Comparison of ENCODE assay signal across 37 mouse cellular contexts in the genomic region with DNA sequence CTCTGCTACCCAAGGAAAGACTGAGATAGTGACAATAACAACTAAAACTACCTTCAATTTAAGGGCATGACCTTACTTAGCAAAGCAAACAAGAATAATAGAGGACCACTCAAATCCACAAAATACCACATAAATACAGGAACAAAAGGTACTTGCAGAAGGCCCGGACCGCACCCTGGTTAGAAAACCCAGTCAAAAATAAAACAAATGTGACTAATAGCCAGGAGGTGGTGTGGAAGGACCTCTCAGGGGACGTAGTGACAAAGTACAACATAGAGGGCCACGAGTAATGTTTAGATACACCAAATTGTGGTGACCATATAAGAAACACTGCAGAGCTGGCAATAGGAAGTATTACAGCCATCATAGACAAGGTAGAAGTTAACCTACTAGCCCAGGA. TPM values are rescaled to one million over a fixed set of nuclear protein-coding genes. Genes with fewer than 3 reads are reported as not detected.
"Had no signal": no experiment of that assay in that cellular context is flagged by ENCODE, and none has a peak within 500 bp of the region (broad histone marks: within the 10 kb centered on the region; RNA-seq: fewer than 3 reads in every experiment).

No protein-coding gene starts in this region.

- DNase-seq: gastrocnemius, postnatal 14 days; gastrocnemius, postnatal 36 days; heart, adult 11 months; heart, adult 2 months; heart, postnatal 14 days; heart, postnatal 36 days; kidney, adult 18-20 months; kidney, adult 8-10 months; kidney, postnatal 10 days; kidney, postnatal 25 days; kidney, postnatal 4 days had no signal

- H3K4me2 ChIP-seq: heart, embryonic 11.5 days; heart, embryonic 13.5 days; heart, embryonic 15.5 days; hindbrain, embryonic 13.5 days; hindbrain, embryonic 15.5 days; intestine, embryonic 15.5 days; limb, embryonic 12.5 days had no signal

- H3K27me3 ChIP-seq: heart, embryonic 13.5 days; heart, embryonic 15.5 days; hindbrain, embryonic 13.5 days; hindbrain, embryonic 15.5 days; intestine, embryonic 15.5 days; limb, embryonic 12.5 days had no signal

- H3K27ac ChIP-seq: heart, adult 2 months; heart, embryonic 13.5 days; heart, embryonic 15.5 days; hindbrain, embryonic 13.5 days; hindbrain, embryonic 15.5 days; intestine, embryonic 15.5 days; layer of hippocampus, adult 2 months; left cerebral cortex, adult 2 months; limb, embryonic 10.5 days; limb, embryonic 12.5 days had no signal

- H3K9ac ChIP-seq: heart, embryonic 13.5 days; heart, embryonic 15.5 days; hindbrain, embryonic 13.5 days; hindbrain, embryonic 15.5 days; intestine, embryonic 15.5 days; limb, embryonic 12.5 days had no signal

- ATAC-seq: forebrain, embryonic 16.5 days; inflammation-experienced regulatory T-cells, adult 6 months; intestine, embryonic 15.5 days; intestine, postnatal 0 days had no signal

- H3K4me1 ChIP-seq: heart, embryonic 13.5 days; heart, embryonic 15.5 days; hindbrain, embryonic 13.5 days; hindbrain, embryonic 15.5 days; intestine, embryonic 15.5 days; limb, embryonic 10.5 days; limb, embryonic 12.5 days had no signal

- H3K4me3 ChIP-seq: heart, adult 2 months; heart, embryonic 13.5 days; heart, embryonic 15.5 days; hindbrain, embryonic 13.5 days; hindbrain, embryonic 15.5 days; intestine, embryonic 15.5 days; layer of hippocampus, adult 2 months; left cerebral cortex, adult 2 months; limb, embryonic 10.5 days; limb, embryonic 12.5 days had no signal

- H3K9me3 ChIP-seq: heart, embryonic 13.5 days; heart, embryonic 15.5 days; hindbrain, embryonic 13.5 days; hindbrain, embryonic 15.5 days; intestine, embryonic 15.5 days; limb, embryonic 10.5 days; limb, embryonic 12.5 days had no signal

- H3K36me3 ChIP-seq: heart, embryonic 13.5 days; heart, embryonic 15.5 days; hindbrain, embryonic 13.5 days; hindbrain, embryonic 15.5 days; intestine, embryonic 15.5 days; limb, embryonic 10.5 days; limb, embryonic 12.5 days had no signal

RNA-seq across cellular contexts. Expression of a gene that starts 23.5 kb away (rescaled TPM):
- total RNA-seq: gastrocnemius, adult 8-10 months; gastrocnemius, postnatal 14 days; gastrocnemius, postnatal 36 days; heart, adult 2 months; heart, postnatal 14 days; heart, postnatal 36 days; hematopoietic stem cell, adult 5-6 weeks; layer of hippocampus, adult 2 months; layer of hippocampus, postnatal 10 days; layer of hippocampus, postnatal 25 days; left cerebral cortex, adult 2 months; left cerebral cortex, postnatal 14 days; left cerebral cortex, postnatal 36 days had no signal
- polyA plus RNA-seq: forebrain, embryonic 16.5 days; frontal cortex, adult 2 months; gonadal fat pad, adult 2 months; heart, adult 2 months; heart, embryonic 11.5 days; heart, embryonic 13.5 days; heart, embryonic 15.5 days; hindbrain, embryonic 11.5 days; hindbrain, embryonic 13.5 days; hindbrain, embryonic 15.5 days; inflammation-experienced regulatory T-cells, adult 6 months; intestine, embryonic 15.5 days; intestine, postnatal 0 days; kidney, embryonic 14.5 days; kidney, embryonic 16.5 days; limb, embryonic 10.5 days; limb, embryonic 12.5 days; limb, embryonic 14.5 days had no signal

RNA-seq across cellular contexts. Expression of a gene that starts 34.8 kb away (rescaled TPM):
- total RNA-seq: gastrocnemius, adult 8-10 months; gastrocnemius, postnatal 14 days; gastrocnemius, postnatal 36 days; heart, adult 2 months; heart, postnatal 14 days; heart, postnatal 36 days; hematopoietic stem cell, adult 5-6 weeks; layer of hippocampus, adult 2 months; layer of hippocampus, postnatal 10 days; layer of hippocampus, postnatal 25 days; left cerebral cortex, adult 2 months; left cerebral cortex, postnatal 14 days; left cerebral cortex, postnatal 36 days had no signal
- polyA plus RNA-seq: frontal cortex, adult 2 months; heart, adult 2 months; heart, embryonic 11.5 days; heart, embryonic 13.5 days; heart, embryonic 15.5 days; heart, postnatal 0 days; inflammation-experienced regulatory T-cells, adult 6 months; intestine, embryonic 15.5 days; intestine, postnatal 0 days; kidney, embryonic 14.5 days; limb, embryonic 10.5 days; limb, embryonic 12.5 days had no signal
